Mouse (Mus musculus): Measurements from ENCODE around the gene Hoxc4. TPM values are rescaled to one million over a fixed set of nuclear protein-coding genes. Genes with fewer than 3 reads are reported as not detected.

The Hoxc4 gene
- polyA plus RNA-seq (2015; fragmentation: Nextera tagmentation; extraction: Ambion mirVana) = 0.93 and 1.4 TPM in 2 replicates

GRCm38 (mm10) chr15:103018636-103019035 is at the start of gene Hoxc4:
TSS of gene Hoxc4 (plus strand) at chr15:103018934.
- H3K27me3 ChIP-seq (ENCODE audit: control insufficient read depth, insufficient read depth, low read depth, low read length) = peaks cover 97% of the 10 kb centered on the region
- H3K36me3 ChIP-seq (ENCODE audit: control insufficient read depth, insufficient read depth, low read length) = no peaks in the 10 kb centered on the region
- no peaks in the 10 kb centered on the region for H3K4me1 ChIP-seq (replicated peaks; ENCODE audit: control insufficient read depth, insufficient read depth, low read length)
- H3K9ac ChIP-seq (ENCODE audit: low read length) = no peak within 1 kb of the TSS
- H3K4me3 ChIP-seq (ENCODE audit: low read length) = no peak within 1 kb of the TSS
- H3K27ac ChIP-seq (ENCODE audit: low read length) = no peak within 1 kb of the TSS
- H3K4me2 ChIP-seq (ENCODE audit: low read depth, low read length) = no peak within 1 kb of the TSS
- no peak for ATAC-seq (ENCODE audit: low read depth)
- H3K9me3 ChIP-seq (ENCODE audit: control insufficient read depth, low read length) = no peaks in the 10 kb centered on the region
- 31% methylated on average over 9 of the region's 9 CpGs for WGBS

- H3K4me3 ChIP-seq (ENCODE audit: low read length) = no peak overlapping the region
Observed at GRCm38 (mm10) chr15:102969296-102969695, 49.4 kb upstream of the Hoxc4 start.

GRCm38 (mm10) chr15:102970740-102971139 is 48.0 kb upstream of the Hoxc4 start:
- ATAC-seq (ENCODE audit: low read depth) = no peak
- Histone ChIP-seq H3K4me1 (replicated peaks; ENCODE audit: control insufficient read depth, insufficient read depth, low read length) (peaks cover 4% of the 10 kb centered on the region; the same call in 1 of the 2 replicates), H3K9ac (ENCODE audit: low read length) (no peak overlapping the region), H3K4me3 (ENCODE audit: low read length) (no peak overlapping the region), H3K27ac (ENCODE audit: low read length) (no peak overlapping the region), H3K4me2 (ENCODE audit: low read depth, low read length) (no peak overlapping the region), H3K36me3 (ENCODE audit: control insufficient read depth, insufficient read depth, low read length) (no peaks in the 10 kb centered on the region), H3K9me3 (ENCODE audit: control insufficient read depth, low read length) (no peaks in the 10 kb centered on the region), H3K27me3 (ENCODE audit: control insufficient read depth, insufficient read depth, low read depth, low read length) (peaks cover 98% of the 10 kb centered on the region)
- WGBS = under 1% methylated on average over 12 of the region's 12 CpGs

More at GRCm38 (mm10) chr15:102969296-102969695, 49.4 kb upstream of the Hoxc4 start:
- H3K9ac ChIP-seq (ENCODE audit: low read length) = no peak overlapping the region
- peaks cover 4% of the 10 kb centered on the region; the same call in 1 of the 2 replicates for H3K4me1 ChIP-seq (replicated peaks; ENCODE audit: control insufficient read depth, insufficient read depth, low read length)
- 35% methylated on average over 1 of the region's 1 CpGs for WGBS
- H3K4me2 ChIP-seq (ENCODE audit: low read depth, low read length) = no peak overlapping the region
- no peak overlapping the region for H3K27ac ChIP-seq (ENCODE audit: low read length)
- H3K9me3 ChIP-seq (ENCODE audit: control insufficient read depth, low read length) = no peaks in the 10 kb centered on the region
- H3K27me3 ChIP-seq (ENCODE audit: control insufficient read depth, insufficient read depth, low read depth, low read length) = peaks cover 99% of the 10 kb centered on the region
- no peaks in the 10 kb centered on the region for H3K36me3 ChIP-seq (ENCODE audit: control insufficient read depth, insufficient read depth, low read length)
- no peak for ATAC-seq (ENCODE audit: low read depth)

GRCm38 (mm10) chr15:102972254-102972653 is 46.5 kb upstream of the Hoxc4 start:
- under 1% methylated on average over 21 of the region's 21 CpGs for WGBS
- H3K4me3 ChIP-seq (ENCODE audit: low read length) = no peak overlapping the region
- H3K9me3 ChIP-seq (ENCODE audit: control insufficient read depth, low read length) = no peaks in the 10 kb centered on the region
- H3K4me1 ChIP-seq (replicated peaks; ENCODE audit: control insufficient read depth, insufficient read depth, low read length) = no peaks in the 10 kb centered on the region; the same call in 1 of the 2 replicates
- H3K27me3 ChIP-seq (ENCODE audit: control insufficient read depth, insufficient read depth, low read depth, low read length) = peaks cover 98% of the 10 kb centered on the region
- no peak overlapping the region for H3K27ac ChIP-seq (ENCODE audit: low read length)
- H3K4me2 ChIP-seq (ENCODE audit: low read depth, low read length) = no peak overlapping the region
- H3K9ac ChIP-seq (ENCODE audit: low read length) = no peak overlapping the region
- no peak for ATAC-seq (ENCODE audit: low read depth)
- H3K36me3 ChIP-seq (ENCODE audit: control insufficient read depth, insufficient read depth, low read length) = no peaks in the 10 kb centered on the region

GRCm38 (mm10) chr15:102972753-102973152 is 46.0 kb upstream of the Hoxc4 start:
- no peak overlapping the region for H3K4me3 ChIP-seq (ENCODE audit: low read length)
- ATAC-seq (ENCODE audit: low read depth) = no peak
- WGBS = 3% methylated on average over 6 of the region's 6 CpGs
- H3K9ac ChIP-seq (ENCODE audit: low read length) = no peak overlapping the region
- no peak overlapping the region for H3K27ac ChIP-seq (ENCODE audit: low read length)
- H3K36me3 ChIP-seq (ENCODE audit: control insufficient read depth, insufficient read depth, low read length) = no peaks in the 10 kb centered on the region
- H3K9me3 ChIP-seq (ENCODE audit: control insufficient read depth, low read length) = no peaks in the 10 kb centered on the region
- no peaks in the 10 kb centered on the region; the same call in 1 of the 2 replicates for H3K4me1 ChIP-seq (replicated peaks; ENCODE audit: control insufficient read depth, insufficient read depth, low read length)
- peaks cover 97% of the 10 kb centered on the region for H3K27me3 ChIP-seq (ENCODE audit: control insufficient read depth, insufficient read depth, low read depth, low read length)
- H3K4me2 ChIP-seq (ENCODE audit: low read depth, low read length) = no peak overlapping the region

GRCm38 (mm10) chr15:102975034-102975433 is 43.7 kb upstream of the Hoxc4 start:
- H3K36me3 ChIP-seq (ENCODE audit: control insufficient read depth, insufficient read depth, low read length) = no peaks in the 10 kb centered on the region
- no peaks in the 10 kb centered on the region for H3K9me3 ChIP-seq (ENCODE audit: control insufficient read depth, low read length)
- H3K4me1 ChIP-seq (replicated peaks; ENCODE audit: control insufficient read depth, insufficient read depth, low read length) = no peaks in the 10 kb centered on the region; the same call in 1 of the 2 replicates
- H3K27me3 ChIP-seq (ENCODE audit: control insufficient read depth, insufficient read depth, low read depth, low read length) = peaks cover 99% of the 10 kb centered on the region
- no peak for ATAC-seq (ENCODE audit: low read depth)
- no peak overlapping the region for H3K4me2 ChIP-seq (ENCODE audit: low read depth, low read length)
- no peak overlapping the region for H3K27ac ChIP-seq (ENCODE audit: low read length)
- H3K4me3 ChIP-seq (ENCODE audit: low read length) = no peak overlapping the region
- no peak overlapping the region for H3K9ac ChIP-seq (ENCODE audit: low read length)
- 3% methylated on average over 7 of the region's 7 CpGs for WGBS

GRCm38 (mm10) chr15:102975688-102976111 is 43.0 kb upstream of the Hoxc4 start:
- Histone ChIP-seq H3K4me2 (ENCODE audit: low read depth, low read length) (no peak overlapping the region), H3K4me3 (ENCODE audit: low read length) (no peak overlapping the region), H3K36me3 (ENCODE audit: control insufficient read depth, insufficient read depth, low read length) (no peaks in the 10 kb centered on the region), H3K9ac (ENCODE audit: low read length) (no peak overlapping the region), H3K27me3 (ENCODE audit: control insufficient read depth, insufficient read depth, low read depth, low read length) (peaks cover 99% of the 10 kb centered on the region), H3K27ac (ENCODE audit: low read length) (no peak overlapping the region), H3K4me1 (replicated peaks; ENCODE audit: control insufficient read depth, insufficient read depth, low read length) (no peaks in the 10 kb centered on the region; the same call in 1 of the 2 replicates), H3K9me3 (ENCODE audit: control insufficient read depth, low read length) (no peaks in the 10 kb centered on the region)
- no peak for ATAC-seq (ENCODE audit: low read depth)
- WGBS = 1% methylated on average over 21 of the region's 21 CpGs

- no peak for ATAC-seq (ENCODE audit: low read depth)
Observed at GRCm38 (mm10) chr15:102976171-102976570, 42.6 kb upstream of the Hoxc4 start, which contains the start of gene Hoxc9. TSS of gene Hoxc9 (plus strand) at chr15:102976439.

GRCm38 (mm10) chr15:102976631-102977422 is 41.9 kb upstream of the Hoxc4 start:
- H3K4me3 ChIP-seq (ENCODE audit: low read length) = no peak overlapping the region
- H3K27me3 ChIP-seq (ENCODE audit: control insufficient read depth, insufficient read depth, low read depth, low read length) = peaks cover 99% of the 10 kb centered on the region
- H3K27ac ChIP-seq (ENCODE audit: low read length) = no peak overlapping the region
- 0 out of 2 replicates have a peak overlapping the region, but pooled peaks have one; percentile 7 for H3K4me2 ChIP-seq (ENCODE audit: low read depth, low read length)
- ATAC-seq (ENCODE audit: low read depth) = no peak
- no peaks in the 10 kb centered on the region for H3K36me3 ChIP-seq (ENCODE audit: control insufficient read depth, insufficient read depth, low read length)
- WGBS = 2% methylated on average over 37 of the region's 37 CpGs
- no peaks in the 10 kb centered on the region for H3K9me3 ChIP-seq (ENCODE audit: control insufficient read depth, low read length)
- H3K4me1 ChIP-seq (replicated peaks; ENCODE audit: control insufficient read depth, insufficient read depth, low read length) = no peaks in the 10 kb centered on the region; the same call in 1 of the 2 replicates
- no peak overlapping the region for H3K9ac ChIP-seq (ENCODE audit: low read length)

More at GRCm38 (mm10) chr15:102976171-102976570, 42.6 kb upstream of the Hoxc4 start, which contains the start of gene Hoxc9:
- H3K36me3 ChIP-seq (ENCODE audit: control insufficient read depth, insufficient read depth, low read length) = no peaks in the 10 kb centered on the region
- H3K27me3 ChIP-seq (ENCODE audit: control insufficient read depth, insufficient read depth, low read depth, low read length) = peaks cover 99% of the 10 kb centered on the region
- H3K9ac ChIP-seq (ENCODE audit: low read length) = no peak within 1 kb of the TSS
- WGBS = 4% methylated on average over 14 of the region's 20 CpGs
- no peak within 1 kb of the TSS for H3K4me3 ChIP-seq (ENCODE audit: low read length)
- H3K4me2 ChIP-seq (ENCODE audit: low read depth, low read length) = 0 out of 2 replicates have a peak within 1 kb of the TSS, but pooled peaks have one; percentile 7
- H3K27ac ChIP-seq (ENCODE audit: low read length) = no peak within 1 kb of the TSS
- no peaks in the 10 kb centered on the region for H3K9me3 ChIP-seq (ENCODE audit: control insufficient read depth, low read length)
- H3K4me1 ChIP-seq (replicated peaks; ENCODE audit: control insufficient read depth, insufficient read depth, low read length) = no peaks in the 10 kb centered on the region; the same call in 1 of the 2 replicates
